Mouse (Mus musculus) liver, embryonic 15.5 days (tissue): Measurements from ENCODE around the gene Atg7. TPM values are rescaled to one million over a fixed set of nuclear protein-coding genes. Genes with fewer than 3 reads are reported as not detected.

Experiments used
- ATAC-seq: fragments of 200-750 bp; cut with Nextera tagmentation; 2 replicates; pipeline ENCODE4 v1.8.0; 2017; ENCODE audit warnings: moderate number of reproducible peaks, mild to moderate bottlenecking, moderate library complexity; ENCODE audit not compliant: insufficient read depth
- H3K27ac ChIP-seq: fragments of 300-500 bp; sonication (generic); replicated peaks from 2 replicates; pipeline ENCODE4 v1.5.1; 2015; ENCODE audit warnings: mild to moderate bottlenecking, inconsistent platforms
- H3K27me3 ChIP-seq: fragments of 300-500 bp; sonication (generic); 2 replicates; pipeline ENCODE4 v1.6.1; 2015; ENCODE audit warnings: mild to moderate bottlenecking, inconsistent platforms
- H3K36me3 ChIP-seq: fragments of 300-500 bp; sonication (generic); replicated peaks from 2 replicates; pipeline ENCODE4 v1.6.1; 2015; ENCODE audit warnings: moderate library complexity, mild to moderate bottlenecking, inconsistent platforms
- H3K4me1 ChIP-seq: fragments of 300-500 bp; sonication (generic); replicated peaks from 2 replicates; pipeline ENCODE4 v1.6.1; 2015; ENCODE audit warnings: inconsistent platforms
- H3K4me2 ChIP-seq: fragments of 300-500 bp; sonication (generic); 2 replicates; pipeline ENCODE4 v1.6.1; 2015; ENCODE audit warnings: moderate library complexity, mild to moderate bottlenecking, inconsistent platforms
- H3K4me3 ChIP-seq: fragments of 300-500 bp; sonication (generic); replicated peaks from 2 replicates; pipeline ENCODE4 v1.5.1; 2015; ENCODE audit warnings: mild to moderate bottlenecking, inconsistent platforms
- H3K9ac ChIP-seq: fragments of 300-500 bp; sonication (generic); 2 replicates; pipeline ENCODE4 v1.6.1; 2015; ENCODE audit warnings: moderate library complexity, mild to moderate bottlenecking, inconsistent platforms
- H3K9me3 ChIP-seq: fragments of 300-500 bp; sonication (generic); replicated peaks from 2 replicates; pipeline ENCODE4 v1.6.1; 2016; ENCODE audit warnings: inconsistent platforms
- WGBS: fragments of 180-500 bp; shearing (Covaris S2); methylation state at CpG from one replicate; pipeline ENCODE4 v1.1.7; 2015; ENCODE audit warnings: mixed read lengths; ENCODE audit not compliant: insufficient replicate concordance; 5-methylcytosine and 5-hydroxymethylcytosine counted together
- polyA plus RNA-seq: library from polyadenylated mRNA; unstranded; fragments of >200 nt; fragmentation: Nextera tagmentation; extraction: Ambion mirVana; gene quantifications from 2 replicates; pipeline ENCODE4 v1.2.1, GENCODE M21; 2015

The Atg7 gene
- polyA plus RNA-seq, 1 experiment from 2014 or later: 12.5 TPM

- Histone ChIP-seq H3K27ac (no peak overlapping the region), H3K9me3 (no peaks in the 10 kb centered on the region), H3K4me1 (no peaks in the 10 kb centered on the region), H3K36me3 (no peaks in the 10 kb centered on the region), H3K27me3 (no peaks in the 10 kb centered on the region), H3K9ac (no peak overlapping the region), H3K4me2 (no peak overlapping the region), H3K4me3 (no peak overlapping the region)
- WGBS: 65% methylated on average over 6 of the region's 6 CpGs
- no peak for ATAC-seq
Measured at GRCm38 (mm10) chr6:114766314-114766713, 123.4 kb downstream of the Atg7 start.

GRCm38 (mm10) chr6:114767710-114768109, 124.8 kb downstream of the Atg7 start:
- Histone ChIP-seq H3K4me2 (no peak overlapping the region), H3K4me1 (no peaks in the 10 kb centered on the region), H3K9ac (no peak overlapping the region), H3K27ac (no peak overlapping the region), H3K27me3 (no peaks in the 10 kb centered on the region), H3K4me3 (no peak overlapping the region), H3K9me3 (no peaks in the 10 kb centered on the region), H3K36me3 (no peaks in the 10 kb centered on the region)
- no peak for ATAC-seq
- WGBS: 53% methylated on average over 2 of the region's 2 CpGs

GRCm38 (mm10) chr6:114770337-114770736, 127.4 kb downstream of the Atg7 start:
- Histone ChIP-seq H3K4me3 (no peak overlapping the region), H3K9ac (no peak overlapping the region), H3K27me3 (no peaks in the 10 kb centered on the region), H3K9me3 (no peaks in the 10 kb centered on the region), H3K4me2 (no peak overlapping the region), H3K4me1 (no peaks in the 10 kb centered on the region), H3K27ac (no peak overlapping the region), H3K36me3 (no peaks in the 10 kb centered on the region)
- WGBS: 51% methylated on average over 2 of the region's 2 CpGs
- no peak for ATAC-seq

- Histone ChIP-seq H3K27ac (no peak overlapping the region), H3K4me1 (no peaks in the 10 kb centered on the region), H3K4me3 (no peak overlapping the region), H3K36me3 (no peaks in the 10 kb centered on the region), H3K9me3 (no peaks in the 10 kb centered on the region), H3K4me2 (no peak overlapping the region), H3K27me3 (no peaks in the 10 kb centered on the region), H3K9ac (no peak overlapping the region)
- ATAC-seq: no peak
- 59% methylated on average over 4 of the region's 4 CpGs for WGBS
Measured at GRCm38 (mm10) chr6:114771502-114771901, 128.6 kb downstream of the Atg7 start.

- WGBS: 69% methylated on average over 5 of the region's 5 CpGs
Measured at GRCm38 (mm10) chr6:114775210-114775609, 132.3 kb downstream of the Atg7 start.

GRCm38 (mm10) chr6:114777872-114778271, 135.0 kb downstream of the Atg7 start:
- Histone ChIP-seq H3K27ac (no peak overlapping the region), H3K9me3 (no peaks in the 10 kb centered on the region), H3K9ac (no peak overlapping the region), H3K4me1 (peaks cover 4% of the 10 kb centered on the region), H3K27me3 (no peaks in the 10 kb centered on the region), H3K36me3 (no peaks in the 10 kb centered on the region), H3K4me3 (no peak overlapping the region), H3K4me2 (no peak overlapping the region)
- 49% methylated on average over 4 of the region's 4 CpGs for WGBS
- no peak for ATAC-seq

More at GRCm38 (mm10) chr6:114775210-114775609, 132.3 kb downstream of the Atg7 start:
- no peak overlapping the region for H3K4me3 ChIP-seq
- H3K36me3 ChIP-seq: no peaks in the 10 kb centered on the region
- H3K4me2 ChIP-seq: no peak overlapping the region
- no peaks in the 10 kb centered on the region for H3K27me3 ChIP-seq
- no peak overlapping the region for H3K27ac ChIP-seq
- ATAC-seq: no peak
- H3K9me3 ChIP-seq: no peaks in the 10 kb centered on the region
- no peak overlapping the region for H3K9ac ChIP-seq
- no peaks in the 10 kb centered on the region for H3K4me1 ChIP-seq

GRCm38 (mm10) chr6:114778650-114779049, 135.8 kb downstream of the Atg7 start:
- Histone ChIP-seq H3K36me3 (no peaks in the 10 kb centered on the region), H3K4me1 (peaks cover 4% of the 10 kb centered on the region), H3K9me3 (no peaks in the 10 kb centered on the region), H3K27ac (no peak overlapping the region), H3K9ac (no peak overlapping the region), H3K4me2 (no peak overlapping the region), H3K4me3 (no peak overlapping the region), H3K27me3 (no peaks in the 10 kb centered on the region)
- no peak for ATAC-seq
- WGBS: 65% methylated on average over 8 of the region's 8 CpGs

- Histone ChIP-seq H3K4me2 (no peak overlapping the region), H3K9ac (no peak overlapping the region), H3K27me3 (no peaks in the 10 kb centered on the region), H3K4me1 (peaks cover 4% of the 10 kb centered on the region), H3K27ac (no peak overlapping the region), H3K36me3 (no peaks in the 10 kb centered on the region), H3K4me3 (no peak overlapping the region), H3K9me3 (no peaks in the 10 kb centered on the region)
- WGBS: 62% methylated on average over 2 of the region's 2 CpGs
- no peak for ATAC-seq
Measured at GRCm38 (mm10) chr6:114780583-114780982, 137.7 kb downstream of the Atg7 start.

GRCm38 (mm10) chr6:114781415-114782240, 138.7 kb downstream of the Atg7 start:
- H3K27ac ChIP-seq: no peak overlapping the region
- ATAC-seq: no peak

GRCm38 (mm10) chr6:114782486-114782885, 139.6 kb downstream of the Atg7 start:
- no peak overlapping the region for H3K9ac ChIP-seq
- 73% methylated on average over 7 of the region's 7 CpGs for WGBS

More at GRCm38 (mm10) chr6:114781415-114782240, 138.7 kb downstream of the Atg7 start:
- H3K4me2 ChIP-seq: no peak overlapping the region
- peaks cover 4% of the 10 kb centered on the region for H3K4me1 ChIP-seq
- no peak overlapping the region for H3K4me3 ChIP-seq
- no peaks in the 10 kb centered on the region for H3K9me3 ChIP-seq
- 51% methylated on average over 11 of the region's 11 CpGs for WGBS
- H3K9ac ChIP-seq: no peak overlapping the region
- H3K36me3 ChIP-seq: no peaks in the 10 kb centered on the region
- H3K27me3 ChIP-seq: no peaks in the 10 kb centered on the region

GRCm38 (mm10) chr6:114786461-114786860, 143.6 kb downstream of the Atg7 start:
- no peaks in the 10 kb centered on the region for H3K36me3 ChIP-seq
- no peak overlapping the region for H3K27ac ChIP-seq
- no peaks in the 10 kb centered on the region for H3K9me3 ChIP-seq
- H3K4me3 ChIP-seq: no peak overlapping the region
- WGBS: 45% methylated on average over 3 of the region's 3 CpGs
- H3K4me2 ChIP-seq: no peak overlapping the region
- no peak for ATAC-seq
- no peaks in the 10 kb centered on the region for H3K27me3 ChIP-seq
- no peak overlapping the region for H3K9ac ChIP-seq
- peaks cover 4% of the 10 kb centered on the region for H3K4me1 ChIP-seq

More at GRCm38 (mm10) chr6:114782486-114782885, 139.6 kb downstream of the Atg7 start:
- Histone ChIP-seq H3K9me3 (no peaks in the 10 kb centered on the region), H3K4me3 (no peak overlapping the region), H3K27ac (no peak overlapping the region), H3K36me3 (no peaks in the 10 kb centered on the region), H3K27me3 (no peaks in the 10 kb centered on the region), H3K4me1 (peaks cover 4% of the 10 kb centered on the region), H3K4me2 (no peak overlapping the region)
- ATAC-seq: no peak
